10 mouse cellular contexts compared by ENCODE assay signal in genomic region chr6:4483937-4484601, GRCm38 (mm10). TPM values are rescaled to one million over a fixed set of nuclear protein-coding genes. Genes with fewer than 3 reads are reported as not detected.
A peak's percentile ranks its signal among the peaks of the same experiment; 100 is the strongest.
DNase-seq lines count a peak whose midpoint lies in the region; ATAC-seq and TF ChIP-seq lines count a peak whose summit lies in the region.
"Had no signal": no experiment of that assay in that cellular context is flagged by ENCODE, and none has a peak within 500 bp of the region (broad histone marks: within the 10 kb centered on the region; RNA-seq: fewer than 3 reads in every experiment).

No protein-coding gene starts in this region.

- H3K27ac ChIP-seq in heart, embryonic 11.5 days (ENCODE audit: low read depth, low read length) = no peak overlapping the region
- H3K27ac ChIP-seq in limb, embryonic 14.5 days (replicated peaks; ENCODE audit: low read depth, low read length) = peak overlapping the region; percentile 81
- H3K27ac ChIP-seq: hindbrain, embryonic 12.5 days had no signal

- peaks cover 4% of the 10 kb centered on the region for H3K4me1 ChIP-seq in heart, embryonic 11.5 days (ENCODE audit: control insufficient read depth, insufficient read depth, low read length)
- H3K4me1 ChIP-seq in limb, embryonic 14.5 days (ENCODE audit: control insufficient read depth, insufficient read depth, low read length) = peaks cover 40% of the 10 kb centered on the region

- H3K36me3 ChIP-seq in heart, embryonic 11.5 days (ENCODE audit: control insufficient read depth, insufficient read depth, low read length) = no peaks in the 10 kb centered on the region
- H3K36me3 ChIP-seq in limb, embryonic 14.5 days (ENCODE audit: control insufficient read depth, insufficient read depth, low read length) = no peaks in the 10 kb centered on the region
- H3K36me3 ChIP-seq: hindbrain, embryonic 12.5 days had no signal

- no peak for ATAC-seq in heart, embryonic 11.5 days (replicated peaks; ENCODE audit: insufficient number of reproducible peaks, low FRiP score, low TSS enrichment)
- peak; percentile 83 for ATAC-seq in limb, embryonic 14.5 days (ENCODE audit: low FRiP score, low read depth)

- DNase-seq in heart, adult 11 months = peak; percentile 94
- DNase-seq in embryo, embryonic 10 days (ENCODE audit: low spot score) = peak; percentile 56
- peak; percentile 52 to 58 for DNase-seq in heart, adult 9 months (ENCODE audit: low spot score in 2 of 2)
- peak; percentile 93 for DNase-seq in limb, embryonic 14.5 days (ENCODE audit: low spot score)
- DNase-seq in cerebellum, adult 11-12 months = no peak
- no peak for DNase-seq in left cerebral cortex, adult 11 months (ENCODE audit: low spot score)
- DNase-seq in layer of hippocampus, adult 8-10 months (ENCODE audit: low spot score in 2 of 2) = no peak
- DNase-seq: cerebellum, adult 2 months had no signal

- 44% methylated on average over 7 of the region's 7 CpGs for WGBS in heart, embryonic 11.5 days (ENCODE audit: insufficient replicate concordance)
- 11% methylated on average over 7 of the region's 7 CpGs for WGBS in limb, embryonic 14.5 days

- H3K4me3 ChIP-seq in heart, embryonic 11.5 days (ENCODE audit: low read depth, low read length) = no peak overlapping the region
- H3K4me3 ChIP-seq in limb, embryonic 14.5 days (replicated peaks; ENCODE audit: low read length) = peak overlapping the region; percentile 6; the same call in 1 of the 2 replicates
- H3K4me3 ChIP-seq: hindbrain, embryonic 12.5 days had no signal

- no peak overlapping the region for H3K9ac ChIP-seq in heart, embryonic 11.5 days (ENCODE audit: low read depth, low read length)
- no peak overlapping the region for H3K9ac ChIP-seq in limb, embryonic 14.5 days (ENCODE audit: low read depth, low read length, severe bottlenecking)
- H3K9ac ChIP-seq: hindbrain, embryonic 12.5 days had no signal

- TF ChIP-seq POLR2A in limb, embryonic 14.5 days (IDR thresholded peaks at IDR 0.05; ENCODE audit: borderline replicate concordance, extremely low read depth, insufficient read depth, insufficient read length) = no peak

- no peaks in the 10 kb centered on the region for H3K27me3 ChIP-seq in heart, embryonic 11.5 days (ENCODE audit: control insufficient read depth, insufficient read depth, low read length)
- H3K27me3 ChIP-seq in limb, embryonic 14.5 days (ENCODE audit: control insufficient read depth, insufficient read depth, low read length) = no peaks in the 10 kb centered on the region
- H3K27me3 ChIP-seq: hindbrain, embryonic 12.5 days had no signal

- no peak overlapping the region for H3K4me2 ChIP-seq in heart, embryonic 11.5 days
- H3K4me2 ChIP-seq in limb, embryonic 14.5 days (replicated peaks; ENCODE audit: low read depth, low read length, severe bottlenecking) = peak overlapping the region; percentile 26
- H3K4me2 ChIP-seq: hindbrain, embryonic 12.5 days had no signal

- no peaks in the 10 kb centered on the region for H3K9me3 ChIP-seq in heart, embryonic 11.5 days (replicated peaks; ENCODE audit: control insufficient read depth, low read length)
- H3K9me3 ChIP-seq in limb, embryonic 14.5 days (ENCODE audit: control insufficient read depth, low read length) = no peaks in the 10 kb centered on the region
- H3K9me3 ChIP-seq: hindbrain, embryonic 12.5 days had no signal

RNA-seq across cellular contexts. Expression of gene Col1a2, which starts 20.5 kb away (rescaled TPM):
- 113 and 141 TPM in 2 replicates for polyA plus RNA-seq in heart, embryonic 11.5 days (2014; fragmentation: Nextera tagmentation; extraction: Ambion mirVana)
- 1,303 and 1,310 TPM in 2 replicates for polyA plus RNA-seq in limb, embryonic 14.5 days (2012; rRNA removed)
- 1,790 and 1,964 TPM in 2 replicates for polyA plus RNA-seq in limb, embryonic 14.5 days (2014; fragmentation: Nextera tagmentation; extraction: Ambion mirVana)
- total RNA-seq in layer of hippocampus, adult 8-10 months (2022) = 10 to 100 TPM; 10.6 to 13.6 (median 12.7) TPM

Comparison
In these comparisons a context has a peak if more than half of its experiments do, and no peak if none do; other contexts are left out.
1. DNase-seq: peak in heart, adult 11 months (single experiment), embryo, embryonic 10 days (single experiment), heart, adult 9 months (2 of 2) and limb, embryonic 14.5 days (single experiment); none in cerebellum, adult 11-12 months (single experiment), left cerebral cortex, adult 11 months (single experiment) and layer of hippocampus, adult 8-10 months (0 of 2).